Mouse (Mus musculus) liver, postnatal 0 days (tissue): ENCODE measurements at regions not wholly inside any gene's neighbourhood (a gene's known extent, or its start where the extent isn't known, plus 50 kb on each side); places are given as distances from the start of the nearest gene placed in this dataset.
A peak's percentile ranks its signal among the peaks of the same experiment; 100 is the strongest.

Source experiments
- CTCF ChIP-seq: sonication (generic); IDR thresholded peaks from 2 replicates; pipeline ENCODE4 v1.5.1; 2016; ENCODE audit warnings: antibody characterized with exemption, low read depth
- EP300 ChIP-seq: IDR thresholded peaks from 2 replicates; pipeline ENCODE4 v1.6.1; 2016; ENCODE audit warnings: antibody characterized with exemption, low read depth, mild to moderate bottlenecking

GRCm38 (mm10) chr4:4331105-4331504 lies 253.8 kb upstream of the Sdr16c6 start:
- TF ChIP-seq EP300 (0 out of 2 replicates have a peak, but pooled peaks have one; percentile 18), CTCF (no peak)
